Mouse (Mus musculus) frontal cortex, adult (tissue): ENCODE data around the gene Rgs10.
A peak's percentile ranks its signal among the peaks of the same experiment; 100 is the strongest.
"Not testable (repeated sequence)": the region's sequence is repeated elsewhere in the genome, so short reads cannot be mapped to it uniquely, and the experiment has no call there.

ENCODE experiments used
- ATAC-seq: cut with Nextera tagmentation; 2 replicates; pipeline ENCODE4 v1.9.2; 2017; ENCODE audit warnings: mild to moderate bottlenecking, moderate library complexity, mixed read lengths; ENCODE audit not compliant: low TSS enrichment

Rgs10 gene

GRCm38 (mm10) chr7:128344928-128345653 is 73.5 kb downstream of the Rgs10 start:
- ATAC-seq: peak; percentile 82

- ATAC-seq: no peak
Observed at GRCm38 (mm10) chr7:128344488-128344887, 74.1 kb downstream of the Rgs10 start.

DNA sequence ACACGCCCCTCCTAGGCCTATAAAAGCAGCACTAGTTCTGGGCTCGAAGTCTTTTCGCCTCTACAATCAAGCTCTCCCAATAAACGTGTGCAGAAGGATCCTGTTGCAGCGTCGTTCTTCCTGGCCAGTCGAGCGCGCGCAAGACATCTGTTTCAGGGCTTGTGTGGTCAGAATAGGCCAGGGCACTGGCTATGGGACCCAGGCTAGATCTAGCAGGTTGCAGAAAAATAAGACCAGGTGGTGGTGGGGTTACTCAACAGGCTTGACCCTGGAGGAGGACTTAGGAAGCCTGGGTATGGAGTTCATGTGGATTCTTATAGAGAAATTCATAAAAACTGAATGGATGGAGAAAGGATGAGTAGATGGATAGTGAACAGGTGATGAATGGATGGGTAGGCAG is 75.9 kb downstream of the Rgs10 start:
- ATAC-seq: not testable (repeated sequence)

GRCm38 (mm10) chr7:128340321-128340720 is 78.2 kb downstream of the Rgs10 start:
- ATAC-seq: not testable (repeated sequence)

DNA sequence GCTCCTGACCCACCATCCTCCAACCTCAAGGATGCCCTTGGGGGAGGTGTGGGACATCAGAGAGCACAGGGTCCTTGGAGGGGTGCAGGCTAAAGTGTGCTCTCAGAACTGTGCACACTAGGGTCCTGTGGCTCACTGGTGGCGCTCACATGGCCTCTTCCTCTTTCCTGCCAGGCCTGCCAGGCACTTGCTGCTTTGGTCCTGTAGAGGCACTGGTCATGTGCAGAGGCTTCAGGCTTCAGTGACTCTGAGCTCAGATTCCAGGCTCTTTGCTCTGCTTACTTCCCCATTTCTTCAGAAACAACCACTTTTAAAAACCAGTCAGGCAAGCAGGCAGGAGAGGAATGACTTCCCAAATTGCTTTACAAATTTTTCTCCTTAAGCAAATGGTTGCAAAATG is 85.7 kb downstream of the Rgs10 start:
- ATAC-seq: no peak

DNA sequence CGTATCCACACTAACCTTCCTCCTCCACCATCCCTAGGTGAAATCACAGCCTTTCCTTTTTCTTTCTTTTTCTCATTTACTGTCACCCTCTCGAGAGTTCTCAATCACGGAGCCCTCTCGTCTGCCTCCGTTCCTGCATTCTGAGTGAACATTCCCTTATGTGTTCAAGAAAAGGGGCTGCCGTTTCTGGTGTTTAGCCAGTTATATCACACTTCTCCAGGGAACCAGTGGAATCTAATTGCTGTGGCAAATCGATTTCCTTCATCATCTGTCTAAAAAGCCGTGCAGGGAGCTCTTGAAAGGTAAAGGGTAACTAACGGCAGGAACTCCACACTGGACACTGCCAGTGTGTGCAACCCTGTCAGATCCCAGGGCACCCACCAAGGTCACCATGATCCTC is 87.6 kb downstream of the Rgs10 start:
- ATAC-seq: no peak

DNA sequence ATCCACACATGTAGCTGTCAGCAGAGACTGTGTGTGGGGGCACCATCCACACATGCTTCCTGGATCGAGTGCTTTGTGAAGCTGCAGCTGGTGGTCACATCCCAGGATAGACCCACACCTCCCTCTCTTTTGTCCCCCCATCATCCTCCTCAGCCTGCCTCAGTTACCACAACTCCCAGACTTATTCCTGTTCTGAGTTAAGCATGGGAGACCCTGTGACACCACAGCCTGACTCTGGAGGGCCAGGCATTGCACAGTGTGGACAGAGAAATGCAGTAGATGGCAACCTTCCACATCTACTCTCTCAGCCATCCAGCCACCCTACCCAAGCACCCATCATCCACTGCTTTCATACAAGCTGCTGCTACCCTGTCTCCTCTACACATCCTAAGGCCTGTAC is 93.6 kb downstream of the Rgs10 start:
- no peak for ATAC-seq
